Mouse (Mus musculus): ENCODE measurements around the gene Arhgef6. TPM values are rescaled to one million over a fixed set of nuclear protein-coding genes. Genes with fewer than 3 reads are reported as not detected.

Gene Arhgef6
- polyA plus RNA-seq, 2 experiments = 4.7 to 7.0 TPM

GRCm38 (mm10) chrX:57325861-57326461, 12.6 kb downstream of the Arhgef6 start:
- DNase-seq (ENCODE audit: low read depth in 3 of 3, low spot score in 3 of 3) (no peak), ATAC-seq (ENCODE audit: insufficient read depth) (peak; percentile 37; the same call in 1 of the 2 replicates)
- Histone ChIP-seq H3K36me3 (replicated peaks; ENCODE audit: control insufficient read depth, insufficient read depth, low read depth) (no peaks in the 10 kb centered on the region), H3K27me3 (ENCODE audit: control insufficient read depth, insufficient read depth, low read length) (no peaks in the 10 kb centered on the region; the same call in 1 of the 2 replicates), H3K9me3 (ENCODE audit: control insufficient read depth, low read length) (no peaks in the 10 kb centered on the region), H3K4me3 (ENCODE audit: insufficient read depth in 1 of 2, low read depth in 2 of 2, low read length in 2 of 2) (peak overlapping the region; percentile 48 to 51), H3K4me2 (ENCODE audit: low read depth) (peak overlapping the region; percentile 67), H3K9ac (replicated peaks) (peak overlapping the region; percentile 5), H3K4me1 (replicated peaks; ENCODE audit: control insufficient read depth in 2 of 2, insufficient read depth in 2 of 2, low read length in 1 of 2) (peaks cover 0 to 7% of the 10 kb centered on the region in 2 experiments; a peak in 2 of 4 replicates), H3K27ac (no peak overlapping the region)
- TF ChIP-seq CTCF (IDR thresholded peaks at IDR 0.05; ENCODE audit: low read depth) (no peak), EP300 (IDR thresholded peaks at IDR 0.05; ENCODE audit: low read depth) (no peak)
- WGBS (ENCODE audit: insufficient replicate concordance) = 14% methylated on average over 29 of the region's 29 CpGs

GRCm38 (mm10) chrX:57324891-57325290, 13.6 kb downstream of the Arhgef6 start:
- Histone ChIP-seq H3K27ac (no peak overlapping the region), H3K4me3 (ENCODE audit: insufficient read depth in 1 of 2, low read depth in 2 of 2, low read length in 2 of 2) (no peak overlapping the region), H3K27me3 (ENCODE audit: control insufficient read depth, insufficient read depth, low read length) (no peaks in the 10 kb centered on the region; the same call in 1 of the 2 replicates), H3K4me1 (replicated peaks; ENCODE audit: control insufficient read depth in 2 of 2, insufficient read depth in 2 of 2, low read length in 1 of 2) (peaks cover 0 to 7% of the 10 kb centered on the region in 2 experiments; a peak in 2 of 4 replicates), H3K4me2 (ENCODE audit: low read depth) (no peak overlapping the region), H3K36me3 (replicated peaks; ENCODE audit: control insufficient read depth, insufficient read depth, low read depth) (no peaks in the 10 kb centered on the region), H3K9me3 (ENCODE audit: control insufficient read depth, low read length) (no peaks in the 10 kb centered on the region), H3K9ac (replicated peaks) (no peak overlapping the region)
- WGBS (ENCODE audit: insufficient replicate concordance) = 61% methylated on average over 6 of the region's 6 CpGs
- ATAC-seq (ENCODE audit: insufficient read depth) (no peak), DNase-seq (ENCODE audit: low read depth in 3 of 3, low spot score in 3 of 3) (no peak)
- TF ChIP-seq EP300 (IDR thresholded peaks at IDR 0.05; ENCODE audit: low read depth) (no peak), CTCF (IDR thresholded peaks at IDR 0.05; ENCODE audit: low read depth) (no peak)

GRCm38 (mm10) chrX:57312066-57312465, 26.5 kb downstream of the Arhgef6 start:
- WGBS (ENCODE audit: insufficient replicate concordance) = 65% methylated on average over 5 of the region's 5 CpGs
- no peak overlapping the region for H3K27ac ChIP-seq
- H3K4me1 ChIP-seq (replicated peaks; ENCODE audit: control insufficient read depth in 2 of 2, insufficient read depth in 2 of 2, low read length in 1 of 2) = no peaks in the 10 kb centered on the region
- DNase-seq (ENCODE audit: low read depth in 3 of 3, low spot score in 3 of 3) = no peak
- no peaks in the 10 kb centered on the region for H3K27me3 ChIP-seq (ENCODE audit: control insufficient read depth, insufficient read depth, low read length)
- H3K9me3 ChIP-seq (ENCODE audit: control insufficient read depth, low read length) = no peaks in the 10 kb centered on the region
- H3K4me3 ChIP-seq (ENCODE audit: insufficient read depth in 1 of 2, low read depth in 2 of 2, low read length in 2 of 2) = no peak overlapping the region
- no peak for ATAC-seq (ENCODE audit: insufficient read depth)
- no peaks in the 10 kb centered on the region for H3K36me3 ChIP-seq (replicated peaks; ENCODE audit: control insufficient read depth, insufficient read depth, low read depth)
- H3K9ac ChIP-seq (replicated peaks) = no peak overlapping the region
- no peak overlapping the region for H3K4me2 ChIP-seq (ENCODE audit: low read depth)
- TF ChIP-seq EP300 (IDR thresholded peaks at IDR 0.05; ENCODE audit: low read depth) (no peak), CTCF (IDR thresholded peaks at IDR 0.05; ENCODE audit: low read depth) (no peak)

GRCm38 (mm10) chrX:57309993-57310392, 28.5 kb downstream of the Arhgef6 start:
- no peak for DNase-seq (ENCODE audit: low read depth in 3 of 3, low spot score in 3 of 3)
- Histone ChIP-seq H3K36me3 (replicated peaks; ENCODE audit: control insufficient read depth, insufficient read depth, low read depth) (no peaks in the 10 kb centered on the region), H3K27ac (no peak overlapping the region), H3K9me3 (ENCODE audit: control insufficient read depth, low read length) (no peaks in the 10 kb centered on the region), H3K4me1 (replicated peaks; ENCODE audit: control insufficient read depth in 2 of 2, insufficient read depth in 2 of 2, low read length in 1 of 2) (no peaks in the 10 kb centered on the region), H3K4me2 (ENCODE audit: low read depth) (no peak overlapping the region), H3K4me3 (ENCODE audit: insufficient read depth in 1 of 2, low read depth in 2 of 2, low read length in 2 of 2) (no peak overlapping the region), H3K9ac (replicated peaks) (no peak overlapping the region), H3K27me3 (ENCODE audit: control insufficient read depth, insufficient read depth, low read length) (no peaks in the 10 kb centered on the region)
- no peak for TF ChIP-seq CTCF (IDR thresholded peaks at IDR 0.05; ENCODE audit: low read depth)
- ATAC-seq (ENCODE audit: insufficient read depth) = no peak
- 36% methylated on average over 2 of the region's 2 CpGs for WGBS (ENCODE audit: insufficient replicate concordance)

- Histone ChIP-seq H3K27ac (no peak overlapping the region), H3K9me3 (ENCODE audit: control insufficient read depth, low read length) (no peaks in the 10 kb centered on the region)
- 36% methylated on average over 6 of the region's 6 CpGs for WGBS (ENCODE audit: insufficient replicate concordance)
These were observed 31.8 kb downstream of the Arhgef6 start for GRCm38 (mm10) chrX:57306747-57307146.

More at GRCm38 (mm10) chrX:57306747-57307146, 31.8 kb downstream of the Arhgef6 start:
- TF ChIP-seq EP300 (IDR thresholded peaks at IDR 0.05; ENCODE audit: low read depth) (no peak), CTCF (IDR thresholded peaks at IDR 0.05; ENCODE audit: low read depth) (no peak)
- Histone ChIP-seq H3K36me3 (replicated peaks; ENCODE audit: control insufficient read depth, insufficient read depth, low read depth) (no peaks in the 10 kb centered on the region), H3K4me3 (ENCODE audit: insufficient read depth in 1 of 2, low read depth in 2 of 2, low read length in 2 of 2) (no peak overlapping the region), H3K4me1 (replicated peaks; ENCODE audit: control insufficient read depth in 2 of 2, insufficient read depth in 2 of 2, low read length in 1 of 2) (no peaks in the 10 kb centered on the region), H3K27me3 (ENCODE audit: control insufficient read depth, insufficient read depth, low read length) (no peaks in the 10 kb centered on the region), H3K4me2 (ENCODE audit: low read depth) (no peak overlapping the region), H3K9ac (replicated peaks) (no peak overlapping the region)
- ATAC-seq (ENCODE audit: insufficient read depth) (no peak), DNase-seq (ENCODE audit: low read depth in 3 of 3, low spot score in 3 of 3) (no peak)
